Mouse (Mus musculus): ENCODE measurements at regions not wholly inside any gene's neighbourhood (a gene's known extent, or its start where the extent isn't known, plus 50 kb on each side); places are given as distances from the start of the nearest gene placed in this dataset.

- TF ChIP-seq POLR2A (IDR thresholded peaks at IDR 0.05; ENCODE audit: borderline replicate concordance, insufficient read depth, low read length) (no peak), CTCF (IDR thresholded peaks at IDR 0.05; ENCODE audit: borderline replicate concordance, insufficient read depth, low read depth, low read length) (no peak)
Measured at GRCm38 (mm10) chr4:131356316-131356715, 412.1 kb downstream of the Matn1 start.

Data from cerebellum, adult 2 months (tissue).